Mouse (Mus musculus): ENCODE results near the gene Actg2. TPM values are rescaled to one million over a fixed set of nuclear protein-coding genes. Genes with fewer than 3 reads are reported as not detected.

Gene Actg2
- polyA plus RNA-seq, 1 experiment from 2014 or later, result 2.2 TPM

DNA sequence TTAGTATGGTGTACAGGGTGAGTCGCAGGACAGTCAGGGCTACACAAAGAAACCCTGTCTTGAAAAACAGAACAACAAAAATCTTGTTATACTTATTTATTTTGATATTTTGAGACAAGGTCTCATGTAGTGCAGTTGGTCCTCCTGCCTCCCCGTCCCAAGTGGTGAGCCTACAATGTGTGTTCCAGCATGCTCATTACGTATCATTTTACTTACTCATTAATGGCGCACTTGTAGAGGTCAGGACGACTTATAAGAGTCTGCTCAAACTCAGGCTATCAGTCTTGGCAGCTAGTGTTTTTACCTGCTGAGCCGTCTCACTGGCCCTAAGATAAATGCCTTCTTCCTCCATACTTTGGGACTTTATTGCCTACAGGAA is 28.9 kb downstream of the Actg2 start:
- Histone ChIP-seq H3K36me3 (replicated peaks) (no peaks in the 10 kb centered on the region), H3K9me3 (no peaks in the 10 kb centered on the region), H3K9ac (peak overlapping the region; percentile 30), H3K4me1 (peaks cover 17% of the 10 kb centered on the region), H3K4me2 (peak overlapping the region; percentile 62), H3K27ac (peak overlapping the region; percentile 95), H3K4me3 (peak overlapping the region; percentile 74), H3K27me3 (replicated peaks) (no peaks in the 10 kb centered on the region)
- ATAC-seq (replicated peaks), result peak; percentile 49
- 36% methylated on average over 6 of the region's 6 CpGs for WGBS

- Histone ChIP-seq H3K4me3 (peak within 1 kb of the TSS; percentile 74), H3K9ac (peak within 1 kb of the TSS; percentile 75), H3K36me3 (replicated peaks) (no peaks in the 10 kb centered on the region), H3K9me3 (no peaks in the 10 kb centered on the region), H3K27ac (peak within 1 kb of the TSS; percentile 95), H3K27me3 (replicated peaks) (no peaks in the 10 kb centered on the region), H3K4me1 (peaks cover 17% of the 10 kb centered on the region), H3K4me2 (peak within 1 kb of the TSS; percentile 62)
- WGBS, result under 1% methylated on average over 54 of the region's 54 CpGs
- peak; percentile 100 for ATAC-seq (replicated peaks)
These were observed 29.6 kb downstream of the Actg2 start, which contains the start of gene Dguok for GRCm38 (mm10) chr6:83506258-83507167. Gene Dguok, minus strand, starts transcription at chr6:83506969.

DNA sequence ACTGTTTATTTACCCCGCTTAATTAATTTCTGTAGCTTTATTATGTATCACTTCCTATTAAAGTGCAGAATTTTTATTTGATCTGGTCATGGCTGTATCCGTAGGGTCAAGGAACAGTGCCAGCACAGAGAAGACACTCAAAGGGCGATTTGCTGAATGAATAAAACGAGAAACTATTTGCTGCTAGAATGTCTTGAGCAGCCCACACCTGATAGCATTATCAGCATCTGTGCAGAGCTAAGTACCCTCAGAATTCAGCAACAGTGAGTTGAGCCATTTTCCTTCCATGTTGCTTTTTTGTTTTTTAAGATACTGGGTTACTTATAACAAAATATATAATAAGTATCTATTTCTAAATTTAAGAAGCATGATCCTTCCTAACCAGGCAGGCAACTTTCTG is 30.5 kb downstream of the Actg2 start:
- Histone ChIP-seq H3K4me3 (peak overlapping the region; percentile 74), H3K9ac (peak overlapping the region; percentile 75), H3K4me2 (peak overlapping the region; percentile 62), H3K36me3 (replicated peaks) (no peaks in the 10 kb centered on the region), H3K27me3 (replicated peaks) (no peaks in the 10 kb centered on the region), H3K27ac (0 out of 2 replicates have a peak overlapping the region, but pooled peaks have one; percentile 95), H3K4me1 (peaks cover 17% of the 10 kb centered on the region), H3K9me3 (no peaks in the 10 kb centered on the region)
- 93% methylated on average over 4 of the region's 4 CpGs for WGBS
- no peak for ATAC-seq (replicated peaks)

GRCm38 (mm10) chr6:83503361-83503760 is 32.7 kb downstream of the Actg2 start:
- no peak for ATAC-seq (replicated peaks)
- peaks cover 17% of the 10 kb centered on the region for H3K4me1 ChIP-seq
- H3K4me2 ChIP-seq, result no peak overlapping the region
- H3K27me3 ChIP-seq (replicated peaks), result no peaks in the 10 kb centered on the region
- H3K9me3 ChIP-seq, result no peaks in the 10 kb centered on the region
- WGBS, result 90% methylated on average over 3 of the region's 3 CpGs
- H3K4me3 ChIP-seq, result no peak overlapping the region
- H3K27ac ChIP-seq, result no peak overlapping the region
- H3K9ac ChIP-seq, result no peak overlapping the region
- H3K36me3 ChIP-seq (replicated peaks), result no peaks in the 10 kb centered on the region

DNA sequence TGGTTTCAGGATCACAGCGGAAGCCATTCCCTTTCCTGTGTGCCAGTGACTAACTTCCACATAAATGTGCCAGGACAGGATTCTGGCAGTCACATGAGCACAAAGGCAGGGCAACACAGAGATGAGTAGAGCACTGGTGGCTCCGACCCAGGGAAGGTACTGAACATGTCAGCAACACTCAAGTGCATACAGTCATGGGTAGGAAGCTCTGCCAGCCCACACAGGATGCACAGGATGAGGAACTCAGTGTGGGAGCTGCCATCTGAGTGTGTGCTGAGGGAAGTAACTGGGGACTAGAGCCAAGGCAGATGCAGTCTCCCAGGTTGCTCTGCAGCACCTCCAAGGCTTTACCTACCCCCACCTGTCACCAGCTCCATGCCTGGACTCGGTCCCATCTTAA is 33.4 kb downstream of the Actg2 start:
- H3K27ac ChIP-seq, result no peak overlapping the region
- H3K4me2 ChIP-seq, result no peak overlapping the region
- no peak overlapping the region for H3K4me3 ChIP-seq
- H3K9me3 ChIP-seq, result no peaks in the 10 kb centered on the region
- no peak overlapping the region for H3K9ac ChIP-seq
- 91% methylated on average over 3 of the region's 3 CpGs for whole genome bisulfite sequencing
- no peak for ATAC-seq (replicated peaks)
- no peaks in the 10 kb centered on the region for H3K27me3 ChIP-seq (replicated peaks)
- H3K4me1 ChIP-seq, result peaks cover 16% of the 10 kb centered on the region
- H3K36me3 ChIP-seq (replicated peaks), result no peaks in the 10 kb centered on the region

DNA sequence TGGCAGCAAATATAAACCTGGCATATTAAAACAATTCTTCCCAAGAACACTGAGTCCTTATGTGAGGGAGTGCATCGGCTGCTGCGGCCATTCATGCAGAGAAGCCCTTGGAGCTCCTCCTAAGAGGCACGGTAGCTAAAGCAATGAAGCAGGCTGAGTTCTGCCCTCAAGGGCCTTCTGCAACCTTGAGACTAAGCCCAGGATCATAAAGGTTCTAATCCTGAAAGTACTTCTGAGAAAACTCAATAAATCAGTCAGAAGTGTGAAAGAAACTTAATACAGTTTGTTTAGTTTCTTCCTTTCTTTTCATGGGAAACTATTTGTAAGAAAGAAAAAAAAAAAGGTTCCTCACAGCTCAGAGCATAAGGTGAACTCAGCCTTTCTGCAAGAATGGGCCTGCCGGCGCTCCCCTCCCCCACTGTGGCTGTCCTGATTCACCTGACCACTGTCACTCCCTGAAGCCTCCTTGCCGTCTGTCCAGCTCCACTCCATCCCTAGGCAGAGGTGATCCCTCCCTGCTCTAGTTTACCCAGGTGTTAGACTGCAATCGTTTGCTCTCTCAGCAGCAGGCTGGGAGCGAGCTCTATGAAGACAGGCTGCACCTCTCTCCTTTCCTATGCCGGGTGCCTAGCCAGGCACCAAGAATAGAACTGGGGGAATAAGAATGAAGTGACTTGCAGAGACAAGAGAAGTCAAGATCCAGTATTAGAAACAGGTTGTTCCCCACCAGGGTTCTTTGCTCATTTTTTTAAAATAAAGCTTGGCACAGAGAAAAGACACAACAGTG is 34.3 kb downstream of the Actg2 start:
- no peak overlapping the region for H3K4me3 ChIP-seq
- WGBS, result 73% methylated on average over 9 of the region's 9 CpGs

DNA sequence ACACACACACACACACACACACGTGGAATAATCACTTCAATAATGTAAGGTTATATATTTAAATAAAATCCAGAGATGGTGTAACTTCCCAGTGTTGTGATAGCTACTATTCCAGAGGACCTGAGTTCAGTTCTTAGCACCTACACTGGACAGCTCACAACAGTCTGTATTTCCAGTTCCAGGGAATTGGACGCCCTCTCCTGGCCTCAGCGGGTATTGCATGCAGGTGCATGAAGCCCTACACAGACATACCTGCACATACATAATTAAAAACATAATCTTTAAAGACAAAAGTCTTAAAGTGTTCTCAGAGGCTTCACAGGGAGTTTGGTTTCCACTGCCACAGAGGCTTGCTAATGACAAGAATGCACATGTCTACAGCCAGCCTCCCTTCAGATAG is 35.6 kb downstream of the Actg2 start:
- Histone ChIP-seq H3K4me2 (no peak overlapping the region), H3K27me3 (replicated peaks) (no peaks in the 10 kb centered on the region), H3K4me1 (peaks cover 4% of the 10 kb centered on the region), H3K27ac (no peak overlapping the region), H3K4me3 (no peak overlapping the region), H3K9me3 (no peaks in the 10 kb centered on the region), H3K9ac (no peak overlapping the region), H3K36me3 (replicated peaks) (no peaks in the 10 kb centered on the region)
- no peak for ATAC-seq (replicated peaks)
- WGBS, result 69% methylated on average over 3 of the region's 3 CpGs

More for the DNA sequence above, 34.3 kb downstream of the Actg2 start:
- Histone ChIP-seq H3K9me3 (no peaks in the 10 kb centered on the region), H3K4me2 (no peak overlapping the region), H3K27me3 (replicated peaks) (no peaks in the 10 kb centered on the region), H3K36me3 (replicated peaks) (no peaks in the 10 kb centered on the region), H3K4me1 (peaks cover 10% of the 10 kb centered on the region), H3K27ac (no peak overlapping the region), H3K9ac (no peak overlapping the region)
- no peak for ATAC-seq (replicated peaks)

GRCm38 (mm10) chr6:83499078-83499477 is 37.0 kb downstream of the Actg2 start:
- Histone ChIP-seq H3K27ac (no peak overlapping the region), H3K4me2 (no peak overlapping the region), H3K4me3 (no peak overlapping the region), H3K36me3 (replicated peaks) (no peaks in the 10 kb centered on the region), H3K9me3 (no peaks in the 10 kb centered on the region), H3K9ac (no peak overlapping the region), H3K27me3 (replicated peaks) (no peaks in the 10 kb centered on the region), H3K4me1 (no peaks in the 10 kb centered on the region)
- WGBS, result 94% methylated on average over 10 of the region's 10 CpGs
- no peak for ATAC-seq (replicated peaks)

- Histone ChIP-seq H3K27me3 (replicated peaks) (no peaks in the 10 kb centered on the region), H3K27ac (no peak overlapping the region), H3K36me3 (replicated peaks) (no peaks in the 10 kb centered on the region), H3K4me1 (no peaks in the 10 kb centered on the region), H3K9me3 (no peaks in the 10 kb centered on the region), H3K4me3 (no peak overlapping the region), H3K9ac (no peak overlapping the region), H3K4me2 (no peak overlapping the region)
- no peak for ATAC-seq (replicated peaks)
- 84% methylated on average over 22 of the region's 22 CpGs for WGBS
These were observed 39.0 kb downstream of the Actg2 start for GRCm38 (mm10) chr6:83496753-83497710.

DNA sequence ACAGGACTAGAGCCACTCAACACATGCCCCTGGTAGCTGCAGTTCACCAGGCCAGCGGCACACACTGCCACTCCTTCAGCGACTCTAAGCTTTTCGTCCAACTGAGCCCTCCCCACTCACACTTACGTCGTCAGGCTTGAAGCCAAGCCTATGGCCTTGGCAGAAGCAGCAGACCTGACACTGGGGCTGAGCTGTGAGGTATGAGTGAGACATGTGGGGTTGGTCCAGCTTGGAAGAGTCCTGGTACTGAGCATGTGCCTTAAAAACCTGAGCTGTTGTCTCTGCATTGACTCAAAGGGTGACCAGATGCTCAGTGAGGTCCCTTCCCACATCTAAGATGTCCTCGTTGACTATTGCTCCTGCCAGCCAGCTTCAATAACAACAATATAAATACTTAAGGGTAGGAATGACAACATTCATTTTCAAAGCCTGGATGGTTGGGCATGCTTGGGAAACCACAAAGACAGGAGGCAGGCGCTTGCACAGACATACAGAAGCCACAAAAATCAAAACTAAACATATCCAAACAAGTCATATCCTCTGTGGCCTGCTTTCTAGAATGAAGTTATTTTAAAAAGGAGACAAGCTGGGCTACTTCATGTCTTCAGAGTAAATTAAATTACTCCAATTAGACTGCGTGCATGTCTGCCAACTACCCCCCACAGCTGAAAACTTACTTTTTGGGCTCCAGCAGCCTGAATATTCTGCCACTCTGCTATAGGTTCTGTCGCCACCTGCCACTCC is 39.9 kb downstream of the Actg2 start:
- H3K27ac ChIP-seq, result no peak overlapping the region
- H3K9ac ChIP-seq, result no peak overlapping the region
- H3K4me1 ChIP-seq, result no peaks in the 10 kb centered on the region
- H3K4me2 ChIP-seq, result no peak overlapping the region
- no peaks in the 10 kb centered on the region for H3K27me3 ChIP-seq (replicated peaks)
- ATAC-seq (replicated peaks), result no peak
- H3K36me3 ChIP-seq (replicated peaks), result no peaks in the 10 kb centered on the region
- H3K4me3 ChIP-seq, result no peak overlapping the region
- H3K9me3 ChIP-seq, result no peaks in the 10 kb centered on the region
- WGBS, result 89% methylated on average over 9 of the region's 9 CpGs

DNA sequence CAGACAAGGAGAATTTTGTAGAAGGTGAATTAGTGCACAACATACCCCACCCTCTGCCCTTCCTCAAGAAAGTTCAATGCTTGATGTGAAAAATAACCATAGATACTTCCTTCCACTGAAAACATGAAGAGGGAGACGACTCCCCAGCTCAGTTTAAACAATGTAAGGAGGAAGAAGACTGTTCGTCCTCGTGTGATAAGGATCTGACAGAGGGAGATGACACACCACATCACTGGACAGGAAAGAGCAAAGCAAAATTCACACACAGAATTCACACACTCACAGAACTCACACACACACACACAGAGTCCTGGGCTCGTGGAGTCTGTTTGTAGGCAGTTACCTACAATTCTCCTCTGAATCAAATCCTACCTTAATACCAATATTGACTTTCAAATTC is 45.4 kb downstream of the Actg2 start:
- ATAC-seq (replicated peaks), result no peak
- Histone ChIP-seq H3K27me3 (replicated peaks) (no peaks in the 10 kb centered on the region), H3K9ac (no peak overlapping the region), H3K4me3 (no peak overlapping the region), H3K9me3 (no peaks in the 10 kb centered on the region), H3K36me3 (replicated peaks) (peaks cover 30% of the 10 kb centered on the region), H3K4me2 (no peak overlapping the region), H3K4me1 (no peaks in the 10 kb centered on the region), H3K27ac (no peak overlapping the region)
- 88% methylated on average over 4 of the region's 4 CpGs for WGBS
